Mouse (Mus musculus): Measurements from ENCODE around the gene Fnbp1. TPM values are rescaled to one million over a fixed set of nuclear protein-coding genes. Genes with fewer than 3 reads are reported as not detected.
A peak's percentile ranks its signal among the peaks of the same experiment; 100 is the strongest.

The Fnbp1 gene
- total RNA-seq, 2 experiments from 2014 or later: 97.8 to 101 TPM

DNA sequence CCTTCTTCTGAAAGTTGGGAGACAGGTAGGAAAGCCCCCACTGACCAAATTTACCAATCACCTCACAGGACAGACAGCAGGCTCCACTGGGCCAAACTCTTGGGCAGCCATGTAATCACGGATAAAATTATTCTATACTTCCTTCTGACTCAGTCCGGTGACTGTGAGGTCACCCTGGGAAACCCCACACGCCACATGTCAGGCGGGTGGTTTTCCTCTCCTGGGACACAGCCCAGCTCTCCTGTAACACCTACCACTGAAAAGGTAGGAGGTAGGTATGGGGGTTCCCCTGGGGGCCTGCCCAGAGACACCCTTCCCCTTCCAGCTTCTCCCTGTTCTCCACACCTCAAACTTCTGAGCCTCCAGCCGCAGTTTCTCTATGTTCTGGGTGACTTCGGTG is 105.0 kb downstream of the Fnbp1 start:
- DNase-seq (ENCODE audit: low spot score in 2 of 2): no peak

- DNase-seq (ENCODE audit: low spot score in 2 of 2): no peak
Observed at GRCm38 (mm10) chr2:31031972-31032371, 109.8 kb downstream of the Fnbp1 start.

DNA sequence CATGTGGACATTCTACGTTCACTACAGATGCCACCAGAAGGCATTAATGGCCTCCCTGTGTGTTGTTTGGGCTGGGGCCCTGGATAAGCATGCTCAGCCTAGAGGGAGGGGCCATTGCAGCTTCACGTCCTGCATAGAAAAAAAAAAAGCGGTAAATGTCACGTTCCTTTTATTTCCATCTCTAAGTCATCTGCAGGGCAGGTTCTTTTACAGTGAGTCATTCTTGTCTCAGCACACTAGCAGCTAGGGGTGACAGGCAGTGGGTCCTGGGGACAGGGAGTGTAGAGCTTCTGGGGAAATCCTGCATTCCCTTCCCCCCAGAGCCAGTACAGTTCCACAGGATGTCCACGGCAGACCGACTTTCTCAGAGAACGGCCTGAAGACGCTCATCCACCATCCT is 115.2 kb downstream of the Fnbp1 start:
- no peak for DNase-seq (ENCODE audit: low spot score in 2 of 2)

- DNase-seq (ENCODE audit: low spot score in 2 of 2): no peak
Observed at GRCm38 (mm10) chr2:31025458-31025857, 116.3 kb downstream of the Fnbp1 start.

DNA sequence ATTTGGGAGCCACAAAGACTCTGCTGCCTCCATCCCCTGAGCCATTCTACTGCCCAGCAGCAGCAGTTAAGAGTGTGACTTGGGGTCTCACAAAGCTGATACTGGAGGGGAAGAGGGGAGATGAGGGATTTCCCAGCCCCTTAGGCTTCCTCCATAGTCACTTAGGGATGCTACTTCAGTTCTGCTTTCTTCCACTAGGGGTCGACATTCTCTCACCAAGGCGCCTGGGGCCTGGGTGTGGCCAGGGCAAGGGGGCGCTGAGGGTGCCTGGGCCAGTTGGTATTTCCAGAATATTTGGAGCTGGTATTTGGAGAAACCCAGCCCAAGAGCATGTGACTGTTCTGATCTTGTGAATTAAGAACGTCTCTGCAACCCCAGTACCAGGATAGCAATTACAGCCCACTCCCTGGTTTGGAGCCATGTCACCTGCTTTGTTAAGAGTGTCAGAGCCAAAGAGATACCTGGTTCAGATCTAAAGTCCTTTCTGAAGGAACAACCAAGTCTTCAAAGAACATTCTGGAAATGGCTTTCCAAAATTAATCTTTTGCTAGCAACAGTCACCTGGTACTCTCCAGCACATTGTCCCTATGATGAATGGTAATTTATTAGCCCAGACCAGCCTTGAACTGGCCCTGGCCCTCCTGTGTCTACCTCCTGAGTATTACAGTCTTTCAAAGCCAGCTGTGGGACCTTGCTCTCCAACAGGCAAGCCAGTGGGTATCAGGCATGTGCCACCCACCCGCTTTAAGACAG is 117.0 kb downstream of the Fnbp1 start:
- DNase-seq (ENCODE audit: low spot score in 2 of 2): peak; percentile 57 to 84

DNA sequence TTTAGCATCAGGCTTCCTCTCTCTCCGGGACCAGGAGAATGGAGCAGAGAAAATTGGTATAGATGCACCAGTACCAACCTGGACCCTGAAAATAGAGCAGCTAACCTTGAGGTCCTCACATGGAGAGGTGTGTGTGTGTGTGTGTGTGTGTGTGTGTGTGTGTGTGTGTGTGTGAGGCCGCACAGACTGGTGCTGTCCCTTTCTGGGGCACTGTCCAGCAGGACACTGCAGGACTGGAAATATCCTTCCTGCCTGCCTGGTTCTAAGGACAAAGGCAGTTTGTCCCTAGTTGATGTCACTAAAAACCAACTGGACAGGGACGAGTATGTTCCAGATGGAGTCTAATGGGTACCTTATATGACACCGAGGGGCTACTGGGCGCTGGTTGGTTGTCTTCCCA is 117.9 kb downstream of the Fnbp1 start:
- DNase-seq (ENCODE audit: low spot score in 2 of 2): no peak

DNA sequence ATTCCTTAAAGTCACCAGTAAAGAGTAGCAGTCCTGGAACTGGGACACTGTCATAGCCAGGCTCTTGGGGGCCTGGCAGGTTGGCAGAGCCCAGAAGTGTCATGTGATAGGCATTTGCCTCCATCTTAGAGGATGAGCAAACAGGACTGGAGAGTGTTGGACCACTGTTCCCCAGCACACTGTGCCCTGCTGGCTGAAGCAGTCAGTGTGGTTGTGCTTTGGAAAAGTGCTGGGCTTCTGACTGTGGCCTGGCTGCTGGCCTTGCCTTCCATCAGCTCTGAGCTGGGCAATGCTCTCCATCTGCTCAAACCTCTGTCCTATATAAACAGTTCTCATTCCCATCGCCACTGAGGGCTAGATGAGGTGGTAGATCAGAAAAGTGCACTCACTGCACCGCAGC is 121.6 kb downstream of the Fnbp1 start:
- DNase-seq (ENCODE audit: low spot score in 2 of 2): no peak

GRCm38 (mm10) chr2:31019011-31019410 is 122.8 kb downstream of the Fnbp1 start:
- no peak for DNase-seq (ENCODE audit: low spot score in 2 of 2)

DNA sequence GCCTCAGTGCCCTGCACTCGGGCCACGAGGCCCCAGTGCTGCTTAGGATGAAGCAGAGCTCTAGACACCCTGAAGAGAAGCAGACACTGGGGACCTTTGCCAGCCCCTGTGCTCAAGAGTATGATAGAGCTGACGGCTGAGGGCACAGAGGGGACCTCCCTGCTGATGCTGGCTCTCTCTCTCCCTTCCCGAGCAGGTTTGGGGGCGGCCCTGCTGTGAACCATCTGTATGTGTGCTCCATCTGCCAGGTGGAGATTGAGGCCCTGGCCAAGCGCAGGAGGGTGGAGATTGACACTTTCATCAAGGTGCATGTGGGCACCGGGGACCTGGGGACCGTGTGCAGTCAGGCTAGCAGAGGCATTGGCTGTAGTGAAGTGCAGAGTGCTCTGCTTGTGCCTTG is 123.3 kb downstream of the Fnbp1 start:
- no peak for DNase-seq (ENCODE audit: low spot score in 2 of 2)

- no peak for DNase-seq (ENCODE audit: low spot score in 2 of 2)
Observed at GRCm38 (mm10) chr2:31017625-31018317, 124.0 kb downstream of the Fnbp1 start.

DNA sequence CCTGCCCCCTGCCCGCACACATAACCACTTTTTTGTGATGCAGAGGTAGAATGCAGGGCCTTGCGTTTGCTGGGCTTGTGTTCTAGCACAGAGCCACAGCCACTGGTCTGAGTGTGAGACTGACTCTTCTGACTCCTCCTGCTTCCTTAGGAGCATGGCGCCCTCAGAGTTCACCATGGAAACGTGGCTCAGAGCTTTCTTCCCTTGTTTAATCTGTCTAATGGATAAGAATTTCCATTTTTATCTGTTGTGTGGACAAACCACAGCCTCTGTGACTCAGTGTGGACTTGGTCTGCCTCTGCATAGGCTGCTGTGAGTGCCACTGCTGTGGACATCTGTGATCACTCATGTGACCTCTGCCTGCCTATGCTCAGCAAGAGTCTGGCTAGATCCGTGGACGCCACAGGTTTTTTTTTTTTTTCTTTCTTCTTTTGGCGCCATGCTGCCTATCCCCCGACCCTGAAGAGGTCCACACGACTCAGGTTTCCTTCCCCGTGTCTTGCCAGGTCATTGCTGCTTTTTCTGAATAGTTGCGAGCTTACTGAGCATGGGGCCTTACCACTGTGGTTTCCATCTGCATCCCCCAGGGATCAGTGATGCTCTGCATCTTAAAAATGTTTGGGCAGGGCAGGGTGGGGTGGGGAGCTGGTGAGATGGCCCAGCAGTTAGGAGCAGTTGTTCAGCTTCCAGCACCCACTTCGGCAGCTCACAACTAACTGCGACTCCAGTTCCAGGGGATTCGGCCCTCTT is 128.3 kb downstream of the Fnbp1 start:
- DNase-seq (ENCODE audit: low spot score in 2 of 2): no peak

- no peak for DNase-seq (ENCODE audit: low spot score in 2 of 2)
Observed at GRCm38 (mm10) chr2:31007208-31007607, 134.6 kb downstream of the Fnbp1 start.

- DNase-seq (ENCODE audit: low spot score in 2 of 2): no peak
Observed at GRCm38 (mm10) chr2:31006434-31006833, 135.4 kb downstream of the Fnbp1 start.

DNA sequence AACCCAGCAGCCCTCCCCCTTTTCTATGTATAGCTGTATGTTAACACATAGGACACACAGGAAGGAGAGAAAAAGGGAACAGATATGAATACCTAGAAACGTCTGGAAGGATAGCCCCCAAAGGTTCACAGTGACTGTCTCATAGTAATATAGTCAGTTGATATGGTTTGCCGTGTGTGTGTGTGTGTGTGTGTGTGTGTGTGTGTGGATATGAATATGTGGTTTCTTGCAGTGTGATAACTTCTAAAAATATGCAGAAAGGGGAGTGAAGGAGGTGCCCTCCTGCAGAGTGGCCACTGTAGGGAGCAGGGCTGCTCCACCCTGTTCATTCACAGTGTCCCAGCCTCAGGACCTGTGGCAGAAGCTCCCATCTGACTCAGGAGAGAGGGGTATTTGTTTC is 136.4 kb downstream of the Fnbp1 start:
- DNase-seq (ENCODE audit: low spot score in 2 of 2): no peak

- DNase-seq (ENCODE audit: low spot score in 2 of 2): no peak
Observed at GRCm38 (mm10) chr2:31002857-31003256, 139.0 kb downstream of the Fnbp1 start.

DNA sequence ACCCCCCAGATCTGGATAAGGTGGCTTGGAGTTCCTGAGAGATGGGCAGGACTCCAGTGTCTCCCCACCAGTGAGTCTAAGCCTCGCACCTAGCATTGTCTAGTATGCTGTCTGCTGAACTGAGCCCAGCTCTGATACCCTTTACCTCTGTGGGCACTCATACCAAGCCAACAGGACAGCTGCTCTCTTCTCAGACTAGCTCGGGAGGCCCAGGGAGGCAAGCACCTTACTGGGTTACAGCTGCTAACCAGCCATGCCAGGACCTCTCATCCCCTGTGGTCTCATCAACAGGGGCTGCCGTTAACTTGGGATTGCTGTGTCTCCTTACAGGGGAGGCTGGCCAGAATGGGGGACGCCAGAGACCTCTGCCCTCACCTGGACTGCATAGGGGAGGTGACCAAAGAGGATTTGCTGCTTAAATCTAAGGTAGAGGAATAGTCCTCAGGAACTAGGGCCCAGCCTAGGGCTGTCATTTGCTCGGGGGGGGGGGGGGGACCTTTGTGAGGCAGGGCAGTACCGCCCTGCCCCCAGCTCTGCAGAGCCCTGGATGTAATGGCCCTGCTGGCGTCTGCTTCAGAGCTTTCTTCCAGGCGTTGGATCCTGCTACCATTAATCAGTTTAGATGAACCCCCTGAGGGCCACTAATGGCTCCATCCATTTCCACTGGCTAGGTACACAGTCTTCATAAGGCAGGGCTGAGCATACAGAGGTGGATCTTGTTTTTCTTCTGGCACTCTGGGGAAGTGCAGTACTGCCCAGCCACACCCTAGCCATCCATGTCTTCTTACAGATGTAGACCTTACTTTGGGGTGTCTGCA is 143.2 kb downstream of the Fnbp1 start:
- DNase-seq (ENCODE audit: low spot score in 2 of 2): no peak

DNA sequence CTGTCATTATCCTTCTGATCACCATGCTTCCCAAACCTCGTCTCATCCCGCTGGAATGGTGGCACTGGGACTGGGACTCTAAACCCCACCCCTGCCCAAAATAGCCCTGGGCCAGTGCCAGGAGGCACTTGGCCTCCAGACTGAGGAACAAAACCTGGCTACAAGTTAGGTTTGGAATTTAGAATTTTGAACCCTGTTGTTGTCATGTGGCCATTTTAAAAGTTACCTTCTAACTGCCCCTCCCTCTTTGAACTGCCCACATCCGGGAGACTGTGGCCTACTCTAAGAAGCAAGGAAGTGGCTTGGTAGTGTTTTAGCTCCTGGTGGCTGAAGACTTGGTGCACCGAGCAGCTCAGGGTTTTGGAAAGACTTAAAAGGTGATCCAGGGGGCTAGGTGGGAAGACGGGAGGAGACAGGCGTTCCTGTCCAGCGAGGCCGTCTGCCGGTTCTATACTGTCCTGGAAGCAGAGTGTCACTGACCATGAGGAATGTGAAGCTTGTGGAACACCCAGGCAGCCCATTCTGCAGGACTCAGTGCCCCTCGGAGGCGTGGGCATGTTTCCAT is 146.3 kb downstream of the Fnbp1 start:
- DNase-seq (ENCODE audit: low spot score in 2 of 2): no peak

GRCm38 (mm10) chr2:30994853-30995252 is 147.0 kb downstream of the Fnbp1 start:
- no peak for DNase-seq (ENCODE audit: low spot score in 2 of 2)

- no peak for DNase-seq (ENCODE audit: low spot score in 2 of 2)
Observed at GRCm38 (mm10) chr2:30990221-30990620, 151.6 kb downstream of the Fnbp1 start.

GRCm38 (mm10) chr2:30985111-30986020 is 156.4 kb downstream of the Fnbp1 start:
- DNase-seq (ENCODE audit: low spot score in 2 of 2): peak; percentile 30 to 49
